Mouse (Mus musculus): ENCODE measurements around the gene C1galt1. TPM values are rescaled to one million over a fixed set of nuclear protein-coding genes. Genes with fewer than 3 reads are reported as not detected.

C1galt1 gene
- total and polyA plus RNA-seq, 2 experiments from 2014 or later, result 1.7 to 18.2 TPM

GRCm38 (mm10) chr6:7830793-7831192 lies 13.8 kb upstream of the C1galt1 start:
- Histone ChIP-seq H3K4me1 (ENCODE audit: insufficient read depth) (no peaks in the 10 kb centered on the region), H3K27me3 (ENCODE audit: insufficient read depth, low read length) (no peaks in the 10 kb centered on the region), H3K4me2 (ENCODE audit: low read depth) (no peak overlapping the region), H3K4me3 (ENCODE audit: low read depth, low read length) (no peak overlapping the region), H3K36me3 (ENCODE audit: insufficient read depth) (no peaks in the 10 kb centered on the region), H3K9ac (no peak overlapping the region), H3K27ac (ENCODE audit: low read depth, low read length) (no peak overlapping the region), H3K9me3 (ENCODE audit: low read length) (no peaks in the 10 kb centered on the region)
- 79% methylated on average over 8 of the region's 8 CpGs for WGBS
- DNase-seq (no peak), ATAC-seq (no peak)
- TF ChIP-seq CTCF (IDR thresholded peaks at IDR 0.05; ENCODE audit: low read depth), result no peak

DNA sequence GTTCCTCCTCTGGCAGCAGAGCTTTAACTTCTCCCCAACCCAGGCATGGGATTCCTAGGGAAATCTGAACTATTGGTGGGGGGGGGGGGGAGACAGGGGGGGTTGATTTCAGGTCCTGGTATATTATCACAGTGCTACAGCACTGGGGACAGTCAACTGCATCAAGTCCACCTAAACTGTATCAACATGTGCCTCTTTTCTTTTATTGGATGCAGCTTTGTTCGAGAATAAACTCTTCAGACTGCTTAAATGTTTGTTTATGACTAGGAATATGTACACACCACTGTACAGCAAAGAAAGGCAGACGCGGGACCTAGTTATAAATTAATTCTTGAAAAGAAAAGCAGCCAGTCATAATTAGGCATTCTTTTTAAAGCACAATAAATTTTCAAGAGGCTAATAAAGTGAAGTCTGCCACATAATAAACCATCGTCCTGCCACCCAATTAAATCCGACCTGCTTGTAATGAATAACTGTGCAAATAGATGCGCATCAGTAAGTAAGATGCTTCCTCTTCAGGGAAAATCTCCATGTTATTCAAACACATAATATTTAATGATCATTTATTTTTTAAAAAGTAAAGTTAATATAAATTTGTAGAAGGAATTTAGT lies 12.0 kb upstream of the C1galt1 start:
- Histone ChIP-seq H3K36me3 (ENCODE audit: insufficient read depth) (no peaks in the 10 kb centered on the region), H3K4me1 (ENCODE audit: insufficient read depth) (no peaks in the 10 kb centered on the region), H3K9ac (no peak overlapping the region), H3K27me3 (ENCODE audit: insufficient read depth, low read length) (no peaks in the 10 kb centered on the region), H3K4me2 (ENCODE audit: low read depth) (no peak overlapping the region), H3K9me3 (ENCODE audit: low read length) (no peaks in the 10 kb centered on the region), H3K4me3 (ENCODE audit: low read depth, low read length) (no peak overlapping the region), H3K27ac (ENCODE audit: low read depth, low read length) (no peak overlapping the region)
- no peak for TF ChIP-seq CTCF (IDR thresholded peaks at IDR 0.05; ENCODE audit: low read depth)
- ATAC-seq, result no peak
- DNase-seq, result no peak
- 23% methylated on average over 6 of the region's 6 CpGs for WGBS

DNA sequence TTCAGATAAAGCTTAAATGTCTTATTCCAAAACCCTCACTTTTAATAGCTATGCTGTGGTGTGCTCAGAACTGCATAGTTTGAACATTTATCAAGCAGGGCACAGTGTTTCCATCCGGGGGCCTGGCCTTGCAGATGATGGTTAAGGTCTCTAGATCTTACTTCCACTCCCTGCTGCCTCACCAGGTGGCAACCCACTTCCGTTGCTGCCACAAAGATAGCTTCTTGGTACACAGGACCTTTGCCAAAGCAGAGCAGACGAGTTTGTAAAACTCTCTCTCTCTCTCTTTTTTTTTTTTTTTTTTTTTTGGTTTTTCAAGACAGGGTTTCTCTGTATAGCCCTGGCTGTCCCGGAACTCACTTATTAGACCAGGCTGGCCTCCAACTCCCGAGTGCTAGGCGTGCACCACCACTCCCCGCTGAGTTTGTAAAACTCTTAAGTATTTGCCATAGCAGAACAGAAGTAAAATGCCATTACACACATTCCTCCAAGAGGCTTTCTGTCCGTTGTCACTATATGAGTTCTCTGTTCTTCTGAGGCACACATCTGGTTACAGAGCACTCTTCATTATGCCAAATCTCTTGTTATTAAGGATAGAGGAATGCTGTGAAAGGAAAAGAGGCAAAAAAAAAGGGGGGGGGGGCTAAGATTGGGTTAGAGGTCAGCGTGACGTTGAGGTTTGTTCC lies 773 bp upstream of the C1galt1 start:
- DNase-seq (no peak), ATAC-seq (no peak)
- TF ChIP-seq CTCF (IDR thresholded peaks at IDR 0.05; ENCODE audit: low read depth), result no peak
- no peaks in the 10 kb centered on the region for H3K9me3 ChIP-seq (ENCODE audit: low read length)
- H3K4me1 ChIP-seq (ENCODE audit: insufficient read depth), result no peaks in the 10 kb centered on the region
- peak overlapping the region; percentile 90; the same call in 1 of the 2 replicates for H3K9ac ChIP-seq
- H3K4me3 ChIP-seq (ENCODE audit: low read depth, low read length), result peak overlapping the region; percentile 87
- H3K36me3 ChIP-seq (ENCODE audit: insufficient read depth), result no peaks in the 10 kb centered on the region
- peak overlapping the region; percentile 84 for H3K4me2 ChIP-seq (ENCODE audit: low read depth)
- peak overlapping the region; percentile 94; the same call in 1 of the 2 replicates for H3K27ac ChIP-seq (ENCODE audit: low read depth, low read length)
- H3K27me3 ChIP-seq (ENCODE audit: insufficient read depth, low read length), result no peaks in the 10 kb centered on the region
- WGBS, result 55% methylated on average over 10 of the region's 10 CpGs

DNA sequence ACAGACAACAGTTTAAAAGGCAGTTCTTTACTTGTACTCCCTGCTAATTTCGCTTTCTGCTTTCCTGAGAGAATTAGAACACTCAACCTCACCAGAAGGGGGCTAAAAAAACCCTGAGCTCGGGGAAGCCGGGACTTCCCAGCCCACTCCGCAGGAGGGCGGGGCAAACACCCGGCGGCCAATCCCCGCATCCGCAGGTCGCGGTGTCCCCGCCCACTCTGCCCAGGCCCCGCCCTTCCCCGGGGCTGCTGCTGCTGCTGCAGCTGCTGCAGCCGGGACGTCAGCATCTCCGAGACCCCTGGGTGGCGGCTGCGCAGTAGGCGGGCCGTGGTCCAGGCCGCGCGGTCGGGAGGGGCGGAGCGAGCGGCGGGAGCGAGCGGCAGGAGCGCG lies 235 bp upstream of the C1galt1 start:
- DNase-seq, result peak; percentile 97
- Histone ChIP-seq H3K9me3 (ENCODE audit: low read length) (no peaks in the 10 kb centered on the region), H3K4me1 (ENCODE audit: insufficient read depth) (no peaks in the 10 kb centered on the region), H3K9ac (peak overlapping the region; percentile 90), H3K4me3 (ENCODE audit: low read depth, low read length) (peak overlapping the region; percentile 87), H3K4me2 (ENCODE audit: low read depth) (peak overlapping the region; percentile 84), H3K27me3 (ENCODE audit: insufficient read depth, low read length) (no peaks in the 10 kb centered on the region), H3K36me3 (ENCODE audit: insufficient read depth) (no peaks in the 10 kb centered on the region), H3K27ac (ENCODE audit: low read depth, low read length) (peak overlapping the region; percentile 94)
- TF ChIP-seq CTCF (IDR thresholded peaks at IDR 0.05; ENCODE audit: low read depth), result peak; percentile 64
- ATAC-seq, result peak; percentile 99
- 6% methylated on average over 25 of the region's 33 CpGs for WGBS

GRCm38 (mm10) chr6:7845680-7846017 lies 1.0 kb downstream of the C1galt1 start:
- WGBS, result 25% methylated on average over 6 of the region's 6 CpGs
- no peak for ATAC-seq
- H3K9ac ChIP-seq, result peak overlapping the region; percentile 90; the same call in 1 of the 2 replicates

DNA sequence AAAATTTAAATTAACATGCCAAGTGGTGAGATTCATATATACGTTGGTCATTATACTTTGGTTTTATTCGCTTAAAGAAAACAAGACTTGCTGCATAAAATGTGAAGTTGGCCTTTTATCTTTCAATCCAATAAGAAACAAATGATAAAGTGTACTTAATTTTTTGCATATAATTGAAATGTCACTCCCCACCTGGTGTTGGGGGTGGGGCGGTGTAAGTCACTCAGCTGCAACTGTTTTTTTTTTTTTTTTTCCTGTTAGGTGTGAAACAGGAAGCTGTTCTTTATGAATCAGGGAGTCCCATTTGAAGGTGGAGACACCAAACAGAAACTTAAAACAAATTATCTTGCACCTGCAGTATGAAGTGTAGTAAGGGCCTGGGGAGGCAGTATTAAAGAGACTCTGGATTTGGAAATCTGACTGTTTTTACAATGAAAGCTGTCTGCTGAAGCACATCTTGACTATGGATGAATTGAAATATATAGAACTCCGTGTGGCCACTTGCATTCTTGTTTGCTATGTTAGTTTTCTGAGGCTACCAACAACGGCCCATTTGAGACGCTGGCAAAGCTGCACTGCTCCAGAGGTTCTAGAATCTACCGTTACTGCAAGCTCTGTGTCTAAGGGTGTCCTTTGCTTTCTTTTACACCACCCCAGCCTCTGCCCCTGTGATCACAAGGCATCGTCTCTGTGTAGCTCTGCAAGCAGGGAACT lies 2.2 kb downstream of the C1galt1 start:
- no peak overlapping the region for H3K27ac ChIP-seq (ENCODE audit: low read depth, low read length)
- DNase-seq (no peak), ATAC-seq (no peak)
- H3K27me3 ChIP-seq (ENCODE audit: insufficient read depth, low read length), result no peaks in the 10 kb centered on the region
- no peak for TF ChIP-seq CTCF (IDR thresholded peaks at IDR 0.05; ENCODE audit: low read depth)
- H3K4me3 ChIP-seq (ENCODE audit: low read depth, low read length), result no peak overlapping the region
- H3K4me2 ChIP-seq (ENCODE audit: low read depth), result peak overlapping the region; percentile 15
- no peaks in the 10 kb centered on the region for H3K9me3 ChIP-seq (ENCODE audit: low read length)
- no peaks in the 10 kb centered on the region for H3K36me3 ChIP-seq (ENCODE audit: insufficient read depth)
- H3K9ac ChIP-seq, result no peak overlapping the region
- WGBS, result 78% methylated on average over 8 of the region's 8 CpGs
- no peaks in the 10 kb centered on the region for H3K4me1 ChIP-seq (ENCODE audit: insufficient read depth)

More at GRCm38 (mm10) chr6:7845680-7846017, 1.0 kb downstream of the C1galt1 start:
- Histone ChIP-seq H3K27ac (ENCODE audit: low read depth, low read length) (no peak overlapping the region), H3K4me3 (ENCODE audit: low read depth, low read length) (peak overlapping the region; percentile 87), H3K4me1 (ENCODE audit: insufficient read depth) (no peaks in the 10 kb centered on the region), H3K27me3 (ENCODE audit: insufficient read depth, low read length) (no peaks in the 10 kb centered on the region), H3K4me2 (ENCODE audit: low read depth) (peak overlapping the region; percentile 84), H3K9me3 (ENCODE audit: low read length) (no peaks in the 10 kb centered on the region), H3K36me3 (ENCODE audit: insufficient read depth) (no peaks in the 10 kb centered on the region)
- no peak for DNase-seq
- TF ChIP-seq CTCF (IDR thresholded peaks at IDR 0.05; ENCODE audit: low read depth), result no peak
